Mouse (Mus musculus) leukemia stem cell, adult 10-12 weeks (primary cell): ENCODE data around the gene Antxrl. TPM values are rescaled to one million over a fixed set of nuclear protein-coding genes. Genes with fewer than 3 reads are reported as not detected.

Experiments
- polyA plus RNA-seq: library from polyadenylated mRNA; stranded (reverse); fragments of >175 nt; gene quantifications from 2 replicates; pipeline ENCODE4 v1.2.3, GENCODE M21; 2012; ENCODE audit warnings: low replicate concordance

Gene Antxrl
- not detected in 2 replicates for polyA plus RNA-seq

DNA sequence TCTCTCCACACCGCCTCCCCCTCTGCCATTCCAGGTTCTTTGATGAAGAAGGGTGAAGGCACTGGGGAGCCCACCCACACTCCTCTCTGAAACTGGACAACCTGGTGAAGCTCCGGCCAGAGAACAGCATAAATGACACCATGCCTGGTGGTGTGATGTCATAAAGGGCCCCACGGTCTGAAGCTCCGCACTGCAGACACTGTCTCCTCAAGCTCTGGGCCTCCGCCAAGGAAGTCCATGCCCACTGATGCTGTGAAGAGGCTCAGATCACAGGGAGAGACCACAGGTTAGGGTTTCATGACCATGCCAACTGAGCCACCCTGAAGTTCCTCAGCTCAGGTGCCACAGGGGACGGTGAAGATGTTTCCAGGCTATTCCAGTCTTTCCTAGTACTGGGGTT, at the start of gene Antxrl:
Gene Antxrl (plus strand): TSS at position 192 of the 400 bp plus-strand sequence.

DNA sequence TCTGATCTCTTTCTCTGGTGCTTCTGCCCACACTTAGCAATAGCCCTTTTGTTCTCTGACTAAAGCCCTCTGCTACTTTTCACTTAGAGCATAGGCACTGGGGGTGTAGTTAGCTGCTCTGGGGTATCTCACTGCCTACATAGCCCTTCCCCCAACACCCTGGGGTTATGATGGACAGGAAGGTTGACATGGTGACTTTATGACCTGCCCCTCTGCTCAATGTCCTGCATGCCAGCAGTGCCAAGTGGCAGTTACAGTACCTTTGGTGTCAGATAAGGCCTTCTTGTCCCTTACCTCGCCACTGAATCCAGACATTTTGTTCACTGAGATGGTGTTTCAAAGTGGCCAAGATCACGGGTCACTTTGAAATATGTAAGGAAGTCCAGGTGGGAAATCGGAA, 37.4 kb upstream of the Antxrl start, which contains the start of gene Gm30083:
Gene Gm30083 (minus strand): TSS at position 120 of the 400 bp plus-strand sequence.

DNA sequence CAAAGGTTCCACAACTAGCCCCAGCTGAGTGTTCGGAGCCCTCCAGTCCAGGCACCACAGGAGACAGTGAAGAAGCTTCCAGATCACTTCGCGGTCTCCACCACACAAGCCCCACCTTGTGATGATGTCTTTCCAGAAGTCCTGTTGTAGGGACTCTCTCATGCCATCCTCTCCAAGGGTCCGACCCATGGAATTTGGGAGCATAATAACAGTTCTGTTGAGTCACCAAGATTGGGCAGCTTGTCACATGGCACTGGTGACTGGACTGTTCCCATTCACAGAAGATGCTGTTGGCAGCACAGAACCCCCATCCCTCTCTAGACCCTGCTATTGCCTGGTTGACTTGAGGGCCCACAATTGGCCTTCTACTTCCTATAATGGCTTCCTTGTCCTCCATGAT, 36.1 kb upstream of the Antxrl start, which contains the start of gene Gm5460:
Gene Gm5460 (plus strand): TSS at position 378 of the 400 bp plus-strand sequence.

DNA sequence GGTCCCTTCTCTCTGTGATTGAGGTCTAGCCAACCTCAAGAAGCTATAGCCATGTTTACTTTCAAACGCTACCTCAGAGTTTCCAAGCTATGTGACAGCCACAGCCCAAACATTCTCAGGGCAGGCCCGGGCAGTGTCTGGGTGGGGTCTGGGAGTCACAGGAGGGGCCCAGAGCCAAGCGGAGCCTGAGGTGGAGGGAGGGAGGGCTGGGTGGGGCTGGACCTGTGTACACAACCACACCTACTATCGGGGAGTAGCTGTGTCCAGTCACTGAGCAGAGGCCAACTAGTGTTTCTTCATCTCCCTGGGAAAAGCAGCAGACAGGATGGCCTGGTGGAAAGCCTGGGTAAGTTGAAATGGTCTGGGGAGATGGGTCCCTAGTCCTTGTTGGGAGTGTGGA, 33.2 kb downstream of the Antxrl start, which contains the start of gene Anxa8:
Gene Anxa8 (plus strand): TSS at position 251 of the 400 bp plus-strand sequence.

DNA sequence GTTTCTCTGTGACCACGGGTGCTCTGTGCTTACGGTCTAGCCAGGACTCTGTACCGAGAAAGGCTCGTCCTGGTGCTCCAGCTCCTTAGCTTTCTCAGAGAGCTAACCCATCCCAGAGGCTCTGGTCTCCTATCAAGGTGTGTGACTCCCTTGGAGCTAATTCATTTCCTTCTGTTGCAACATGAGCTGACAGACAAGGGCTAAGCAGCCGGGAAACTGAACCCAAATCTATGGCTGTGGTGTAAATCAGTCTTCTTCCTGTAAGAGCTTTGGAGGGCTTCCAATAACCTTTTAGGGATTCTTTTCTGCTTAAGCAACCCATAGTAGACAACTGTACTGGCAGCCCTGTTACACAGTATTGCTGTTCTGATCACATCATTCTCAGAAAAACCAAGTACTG, 50.1 kb downstream of the Antxrl start, which contains the start of gene A630023A22Rik:
Gene A630023A22Rik (minus strand): TSS at position 154 of the 400 bp plus-strand sequence.

Other genes with a start within 250 kb of the Antxrl start
- gene Gdf10, start 129.1 kb upstream of the Antxrl start, polyA plus RNA-seq: 0.05 TPM in 1 of 2 replicates, not detected in the other
- not detected in 2 replicates for gene Gdf2, start 111.7 kb upstream of the Antxrl start, polyA plus RNA-seq
- not detected in 2 replicates for gene Rbp3, start 98.7 kb upstream of the Antxrl start, polyA plus RNA-seq
- gene Zfp488, start 73.9 kb upstream of the Antxrl start, polyA plus RNA-seq: not detected in 2 replicates
- not detected in 2 replicates for gene Gm30083, start 37.5 kb upstream of the Antxrl start, polyA plus RNA-seq
- gene Gm5460, start 35.9 kb upstream of the Antxrl start, polyA plus RNA-seq: not detected in 2 replicates
- gene Anxa8, start 33.3 kb downstream of the Antxrl start, polyA plus RNA-seq: not detected in 2 replicates
- not detected in 2 replicates for gene A630023A22Rik, start 50.0 kb downstream of the Antxrl start, polyA plus RNA-seq
- not detected in 2 replicates for gene Npy4r, start 99.8 kb downstream of the Antxrl start, polyA plus RNA-seq
- gene Gprin2, start 148.9 kb downstream of the Antxrl start, polyA plus RNA-seq: not detected in 2 replicates
- gene Syt15, start 166.9 kb downstream of the Antxrl start, polyA plus RNA-seq: 0.14 and 0.55 TPM in 2 replicates